Mouse (Mus musculus): ENCODE measurements at regions not wholly inside any gene's neighbourhood (a gene's known extent, or its start where the extent isn't known, plus 50 kb on each side); places are given as distances from the start of the nearest gene placed in this dataset.

DNA sequence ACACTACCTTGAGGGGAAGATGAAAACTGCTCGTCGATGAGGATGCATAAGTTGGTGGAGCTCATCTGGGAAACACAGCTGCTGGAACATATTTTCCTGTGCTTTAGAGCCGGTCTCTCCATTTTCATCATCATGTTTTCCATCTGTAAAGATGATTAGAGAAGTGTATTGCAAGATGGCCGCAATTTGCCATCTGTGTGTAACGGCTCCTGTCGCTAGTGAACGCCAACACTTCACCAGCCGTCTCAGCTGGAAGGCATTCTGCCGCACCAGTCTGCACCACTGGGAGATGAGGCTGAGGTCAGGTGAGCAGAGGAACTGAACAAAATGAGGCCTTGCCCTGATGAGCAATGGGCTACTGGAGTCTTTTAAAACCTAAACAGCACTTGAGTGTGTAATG, 57.4 kb downstream of the Gm21962 start:
- no peak for DNase-seq (ENCODE audit: low spot score in 2 of 2)

DNA sequence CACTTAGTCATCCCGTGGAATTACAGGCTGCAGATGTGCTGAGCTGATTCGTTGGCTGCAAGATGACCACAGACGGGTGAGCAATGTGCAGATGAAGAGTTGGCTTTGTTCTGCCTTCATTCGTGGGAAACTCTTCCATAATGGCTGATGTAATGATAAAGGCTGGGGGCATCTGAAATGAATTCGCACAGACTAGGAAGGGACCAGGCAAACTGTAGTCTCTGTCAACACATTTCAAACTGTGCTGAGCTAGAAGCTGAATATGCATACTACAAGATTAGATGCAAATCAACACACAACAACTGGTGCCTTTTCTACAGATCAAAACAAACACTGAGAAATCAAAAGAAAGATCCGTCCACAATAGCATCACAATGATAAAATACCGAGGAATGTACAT, 58.1 kb downstream of the Gm21962 start:
- DNase-seq (ENCODE audit: low spot score in 2 of 2), result no peak

DNA sequence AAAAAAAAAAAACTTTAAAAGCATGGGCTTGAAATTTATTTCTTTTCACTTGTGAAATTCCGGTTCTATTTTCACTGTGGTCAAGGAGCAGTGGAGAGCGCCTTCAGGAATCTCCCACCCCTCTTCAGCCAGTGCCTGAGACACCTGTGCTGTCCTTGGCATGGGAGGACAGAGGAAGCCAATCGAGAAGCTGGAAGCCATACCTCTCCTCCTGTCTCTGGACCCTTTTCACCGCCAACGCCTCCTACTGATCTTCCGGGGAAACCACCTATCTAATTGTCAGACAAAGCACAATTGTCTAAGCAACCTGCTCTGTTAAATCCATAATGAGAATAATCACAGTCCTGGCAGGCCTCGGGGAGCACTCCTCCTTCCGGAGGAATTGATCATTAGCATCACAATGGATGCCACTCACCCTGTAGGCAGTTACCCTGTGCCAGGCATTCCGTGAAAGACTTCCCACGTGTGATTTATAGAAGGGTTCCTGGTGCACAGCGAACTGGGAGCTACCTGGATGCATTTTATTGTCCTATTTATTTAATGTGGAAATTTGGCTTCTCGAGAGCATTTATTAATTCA, 66.0 kb downstream of the Gm21962 start:
- DNase-seq (ENCODE audit: low spot score in 2 of 2), result no peak

DNA sequence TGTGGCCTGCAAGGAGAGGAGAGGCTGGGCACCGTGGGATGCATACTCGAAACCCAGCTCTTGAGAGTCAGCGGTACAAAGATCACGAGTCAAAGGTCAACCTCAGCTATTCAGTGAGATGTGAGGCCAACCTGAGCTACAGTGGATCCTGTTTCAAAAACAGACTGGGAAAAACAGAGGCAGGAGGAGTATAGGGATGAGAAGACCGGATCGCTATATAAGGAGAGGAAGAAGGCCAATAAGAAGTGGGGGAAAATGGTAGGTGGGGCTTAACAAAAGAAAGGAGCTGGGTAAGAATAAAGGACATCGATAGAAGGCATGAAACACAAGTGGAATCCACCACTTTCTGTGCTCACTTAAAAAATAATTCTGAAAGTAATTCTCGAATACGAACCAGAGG, 70.2 kb downstream of the Gm21962 start:
- no peak for DNase-seq (ENCODE audit: low spot score in 2 of 2)

DNA sequence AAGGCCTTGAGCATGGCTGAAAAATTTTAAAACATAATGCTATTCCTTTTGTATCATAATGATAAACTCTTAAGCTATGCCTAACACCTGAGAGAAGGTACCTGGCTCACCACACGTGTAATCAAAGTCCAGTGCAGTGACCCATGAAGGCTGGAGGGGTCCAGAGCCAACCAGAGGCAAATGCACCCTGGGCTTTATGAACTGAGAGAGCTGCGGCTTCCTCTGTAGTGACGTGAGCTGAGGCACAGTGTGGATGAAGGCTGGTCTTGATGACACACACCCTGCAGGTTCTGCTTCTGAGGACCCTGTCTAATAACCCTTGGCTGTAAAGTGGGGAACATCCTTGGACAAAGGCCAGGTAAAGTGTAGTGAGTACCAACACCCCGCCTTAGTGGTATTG, 70.8 kb downstream of the Gm21962 start:
- DNase-seq (ENCODE audit: low spot score in 2 of 2), result no peak

- DNase-seq (ENCODE audit: low spot score in 2 of 2), result no peak
Measured at GRCm38 (mm10) chr3:137751732-137752260, 80.5 kb downstream of the Gm21962 start.

- peak; percentile 47 to 63 for DNase-seq (ENCODE audit: low spot score in 2 of 2)
Measured at GRCm38 (mm10) chr3:137752447-137753256, 81.3 kb downstream of the Gm21962 start.

- no peak for DNase-seq (ENCODE audit: low spot score in 2 of 2)
Measured at GRCm38 (mm10) chr3:137753257-137753654, 81.9 kb downstream of the Gm21962 start.

DNA sequence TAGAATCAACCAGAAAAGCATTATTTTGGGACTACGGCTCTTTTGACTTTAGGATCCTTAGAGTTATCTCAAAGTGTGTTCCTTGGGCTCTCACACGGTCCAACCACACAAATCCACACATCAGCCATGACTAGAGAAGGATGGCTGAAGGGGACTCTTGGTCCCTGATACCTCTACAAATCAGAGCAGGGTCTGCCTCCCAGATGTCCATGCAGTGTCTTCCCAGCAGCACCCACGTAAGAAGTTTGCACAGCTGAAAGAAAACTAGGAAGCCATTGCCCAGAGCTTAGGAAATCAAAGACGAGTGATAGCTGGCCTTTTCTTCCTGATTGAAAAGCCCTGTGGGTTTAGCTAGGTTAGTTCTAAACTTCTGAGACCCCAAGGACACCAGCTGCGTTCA, 84.1 kb downstream of the Gm21962 start:
- DNase-seq (ENCODE audit: low spot score in 2 of 2), result no peak

- no peak for DNase-seq (ENCODE audit: low spot score in 2 of 2)
Measured at GRCm38 (mm10) chr3:137762213-137762884, 91.0 kb downstream of the Gm21962 start.

- no peak for DNase-seq (ENCODE audit: low spot score in 2 of 2)
Measured at GRCm38 (mm10) chr3:137763406-137763805, 92.1 kb downstream of the Gm21962 start.

GRCm38 (mm10) chr3:137768627-137769026, 95.7 kb upstream of the H2afz start:
- DNase-seq (ENCODE audit: low spot score in 2 of 2), result no peak

- no peak for DNase-seq (ENCODE audit: low spot score in 2 of 2)
Measured at GRCm38 (mm10) chr3:137775076-137775849, 89.0 kb upstream of the H2afz start.

GRCm38 (mm10) chr3:137778113-137778512, 86.2 kb upstream of the H2afz start:
- DNase-seq (ENCODE audit: low spot score in 2 of 2), result no peak

DNA sequence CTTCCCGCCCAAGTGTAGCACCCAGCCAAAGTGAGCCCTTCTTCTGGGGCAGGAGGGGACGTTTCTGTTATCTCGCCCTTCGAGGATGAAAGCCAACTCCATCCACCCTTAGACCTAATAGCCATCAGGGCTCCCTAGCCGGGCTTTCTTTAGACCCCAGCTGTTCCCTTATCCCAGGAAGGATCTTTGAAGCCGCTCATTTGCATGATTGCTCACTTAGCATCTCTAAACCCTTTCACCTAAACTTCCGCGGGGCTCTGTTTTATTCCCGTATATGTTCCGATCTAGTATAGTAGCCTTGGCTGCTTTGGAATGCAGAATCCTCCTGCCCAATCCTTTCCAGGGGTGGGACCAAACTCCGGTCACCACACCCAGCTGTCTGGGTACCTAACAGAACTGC, 84.3 kb upstream of the H2afz start:
- no peak for DNase-seq (ENCODE audit: low spot score in 2 of 2)

- no peak for DNase-seq (ENCODE audit: low spot score in 2 of 2)
Measured at GRCm38 (mm10) chr3:137782836-137783235, 81.5 kb upstream of the H2afz start.

DNA sequence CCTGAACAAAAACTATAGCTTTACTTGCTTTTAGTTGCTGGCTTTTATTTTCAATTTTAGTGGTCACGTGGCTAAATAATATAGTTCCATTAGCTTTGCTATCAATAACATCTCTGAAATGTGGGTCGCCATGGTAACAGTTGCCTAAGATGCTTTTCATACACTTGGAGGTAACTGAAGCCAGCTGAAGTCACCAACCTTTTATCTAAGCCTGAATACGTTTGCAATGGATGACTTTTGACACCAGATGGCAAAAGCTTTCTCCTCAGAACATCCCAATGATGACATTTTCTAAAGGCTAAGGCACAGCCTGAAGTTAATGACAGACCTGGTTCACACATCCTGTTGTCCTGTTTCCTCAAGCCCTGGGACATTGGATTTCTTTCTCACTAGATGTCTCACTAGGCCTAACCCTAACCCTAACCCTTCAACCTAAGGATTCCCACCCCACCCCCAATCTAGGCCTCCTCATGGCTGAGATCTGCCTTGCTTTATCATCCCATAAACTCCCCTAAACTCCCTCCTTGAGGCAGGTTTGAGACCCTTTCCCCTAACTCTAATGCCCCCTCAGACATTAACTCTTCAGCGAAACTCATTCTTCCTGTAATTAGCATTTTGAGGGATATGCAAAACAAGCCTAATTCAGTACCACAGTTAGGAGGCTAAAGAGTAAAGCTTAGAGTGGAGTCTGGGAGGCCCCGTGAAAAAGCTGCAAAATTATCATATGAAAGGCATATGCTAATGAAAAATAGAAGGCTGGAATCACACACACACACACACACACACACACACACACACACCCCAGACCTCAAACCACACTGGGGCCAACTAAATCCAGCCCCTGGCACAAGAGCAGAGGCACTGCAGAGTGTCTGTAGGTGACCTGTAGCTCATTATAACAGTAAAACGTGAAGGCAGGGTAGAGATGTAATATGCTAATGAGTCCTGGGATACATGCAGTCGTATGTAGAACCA, 80.1 kb upstream of the H2afz start:
- no peak for DNase-seq (ENCODE audit: low spot score in 2 of 2)

DNA sequence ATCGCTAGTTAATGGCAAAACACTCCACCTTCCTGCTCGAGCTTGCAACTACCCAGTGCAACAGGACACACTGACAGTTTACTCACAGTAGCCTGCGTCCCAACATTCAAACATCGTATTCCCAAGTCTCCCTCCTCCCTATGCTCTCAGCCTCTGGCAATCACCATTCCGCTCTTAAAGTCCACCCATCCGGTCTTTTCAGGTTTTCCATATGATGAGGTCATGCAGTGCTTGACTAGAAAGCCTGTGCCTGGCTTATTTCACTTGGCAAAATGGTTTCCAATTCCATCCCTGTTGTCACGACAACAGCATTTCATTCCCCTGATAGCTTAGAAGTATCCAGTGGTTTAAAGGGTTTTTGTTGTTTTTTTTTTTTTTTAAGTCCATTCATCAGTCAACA, 79.1 kb upstream of the H2afz start:
- DNase-seq (ENCODE audit: low spot score in 2 of 2), result no peak

DNA sequence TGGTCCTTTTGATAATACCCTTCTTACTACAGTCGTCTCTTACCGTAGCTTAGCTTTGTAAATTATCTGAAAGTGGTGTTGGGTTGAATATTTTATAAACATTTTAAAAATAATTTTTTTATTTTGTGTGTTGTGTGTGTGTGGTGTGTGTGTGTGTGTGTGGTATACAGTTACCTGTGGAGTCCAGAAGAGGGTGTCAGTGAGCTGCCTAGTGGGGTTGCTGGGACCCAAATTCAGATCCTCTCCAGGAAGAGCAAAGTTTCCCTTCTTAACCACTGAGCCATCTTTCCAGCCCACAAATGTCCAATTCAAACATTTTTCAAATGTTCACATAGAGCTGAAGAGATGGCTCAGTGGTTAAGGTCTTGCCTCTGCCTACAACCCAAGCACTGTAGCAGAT, 78.4 kb upstream of the H2afz start:
- no peak for DNase-seq (ENCODE audit: low spot score in 2 of 2)

GRCm38 (mm10) chr3:137789671-137790070, 74.6 kb upstream of the H2afz start:
- DNase-seq (ENCODE audit: low spot score in 2 of 2), result no peak

DNA sequence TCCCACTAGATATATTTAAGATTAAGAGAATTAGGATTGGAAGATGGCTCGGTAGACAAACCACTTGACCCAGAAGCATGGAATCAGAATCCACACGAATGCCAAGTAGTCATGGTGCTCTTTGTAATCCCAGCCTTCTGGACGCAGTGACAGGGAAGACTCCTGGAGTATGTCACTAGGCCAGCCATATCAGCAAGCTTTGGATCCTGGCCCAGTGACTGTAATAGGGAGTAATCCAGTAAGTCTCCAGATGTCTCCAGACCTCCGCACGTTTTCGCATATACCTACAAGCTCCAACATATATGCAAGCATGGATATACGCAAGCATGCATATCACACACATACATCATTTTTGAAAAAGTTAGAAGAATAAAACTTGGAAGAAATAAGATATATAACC, 73.9 kb upstream of the H2afz start:
- DNase-seq (ENCODE audit: low spot score in 2 of 2), result no peak
